Mouse (Mus musculus) stomach, postnatal 0 days (tissue): ENCODE measurements around the gene Myo6. TPM values are rescaled to one million over a fixed set of nuclear protein-coding genes. Genes with fewer than 3 reads are reported as not detected.
A peak's percentile ranks its signal among the peaks of the same experiment; 100 is the strongest.

Experiments
- ATAC-seq: fragments of 200-750 bp; cut with Nextera tagmentation; 2 replicates; pipeline ENCODE4 v1.8.0; 2017; ENCODE audit not compliant: low FRiP score, low TSS enrichment
- DNase-seq: peaks from one replicate; pipeline ENCODE4 v3.0.0-alpha.2; 2016; ENCODE audit warnings: low spot score
- H3K27ac ChIP-seq: fragments of 300-500 bp; sonication (generic); replicated peaks from 2 replicates; pipeline ENCODE4 v1.5.1; 2014; ENCODE audit warnings: mild to moderate bottlenecking, control low read depth
- H3K27me3 ChIP-seq: fragments of 300-500 bp; sonication (generic); 2 replicates; pipeline ENCODE4 v1.6.1; 2014; ENCODE audit warnings: low read length; ENCODE audit not compliant: control insufficient read depth, insufficient read depth
- H3K36me3 ChIP-seq: fragments of 300-500 bp; sonication (generic); 2 replicates; pipeline ENCODE4 v1.6.1; 2014; ENCODE audit warnings: low read length, mixed read lengths; ENCODE audit not compliant: control insufficient read depth, insufficient read depth
- H3K4me1 ChIP-seq: fragments of 300-500 bp; sonication (generic); replicated peaks from 2 replicates; pipeline ENCODE4 v1.6.1; 2014; ENCODE audit warnings: antibody characterized with exemption; ENCODE audit not compliant: control insufficient read depth, insufficient read depth
- H3K4me2 ChIP-seq: fragments of 300-500 bp; sonication (generic); replicated peaks from 2 replicates; pipeline ENCODE4 v1.6.1; 2014; ENCODE audit warnings: low read depth, mild to moderate bottlenecking, control low read depth, moderate library complexity
- H3K4me3 ChIP-seq: fragments of 300-500 bp; sonication (generic); 2 replicates; pipeline ENCODE4 v1.5.1; 2014; ENCODE audit warnings: low read depth, low read length, control low read depth
- H3K9ac ChIP-seq: fragments of 300-500 bp; sonication (generic); 2 replicates; pipeline ENCODE4 v1.6.1; 2014; ENCODE audit warnings: mild to moderate bottlenecking, low read length, control low read depth, mixed read lengths
- H3K9me3 ChIP-seq: fragments of 300-500 bp; sonication (generic); 2 replicates; pipeline ENCODE4 v1.6.1; 2016; ENCODE audit warnings: low read length; ENCODE audit not compliant: control insufficient read depth
- CTCF ChIP-seq: IDR thresholded peaks from 2 replicates; pipeline ENCODE4 v1.5.1; 2016; ENCODE audit warnings: antibody characterized with exemption, low read depth, mild to moderate bottlenecking, moderate library complexity
- EP300 ChIP-seq: optimal IDR thresholded peaks from 2 replicates; pipeline ENCODE3; 2016; ENCODE audit warnings: antibody characterized with exemption
- WGBS: fragments of 180-500 bp; shearing (Covaris S2); extraction: QIAGEN DNeasy Blood & Tissue Kit; methylation state at CpG from one replicate; pipeline ENCODE4 v1.1.7; 2014; 5-methylcytosine and 5-hydroxymethylcytosine counted together
- polyA plus RNA-seq: library from polyadenylated mRNA; unstranded; fragments of >200 nt; fragmentation: Nextera tagmentation; extraction: Ambion mirVana; gene quantifications from 2 replicates; pipeline ENCODE4 v1.2.1, GENCODE M21; 2015

Gene Myo6
- polyA plus RNA-seq, 1 experiment from 2014 or later = 31.8 TPM

DNA sequence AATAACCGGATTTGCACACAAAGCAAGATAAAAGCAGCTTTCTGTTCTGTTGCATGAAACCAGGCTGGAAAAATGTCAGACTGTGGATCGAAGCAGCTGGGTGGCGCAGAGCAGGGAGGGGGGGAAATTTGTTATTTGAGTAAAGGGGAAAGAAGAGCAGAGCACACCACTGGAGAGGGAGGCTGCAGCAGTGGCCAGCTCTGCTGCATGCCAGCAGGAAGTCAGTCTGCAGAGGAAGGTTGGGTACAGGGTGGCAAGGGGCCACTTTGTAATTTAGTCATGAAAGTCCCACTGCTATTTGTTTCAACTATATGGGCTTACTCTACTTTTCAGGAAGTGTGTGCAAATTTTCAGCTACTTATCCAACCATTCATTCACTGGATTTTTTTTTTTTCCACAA is 31.3 kb downstream of the Myo6 start:
- 45% methylated on average over 3 of the region's 3 CpGs for WGBS
- DNase-seq = no peak

DNA sequence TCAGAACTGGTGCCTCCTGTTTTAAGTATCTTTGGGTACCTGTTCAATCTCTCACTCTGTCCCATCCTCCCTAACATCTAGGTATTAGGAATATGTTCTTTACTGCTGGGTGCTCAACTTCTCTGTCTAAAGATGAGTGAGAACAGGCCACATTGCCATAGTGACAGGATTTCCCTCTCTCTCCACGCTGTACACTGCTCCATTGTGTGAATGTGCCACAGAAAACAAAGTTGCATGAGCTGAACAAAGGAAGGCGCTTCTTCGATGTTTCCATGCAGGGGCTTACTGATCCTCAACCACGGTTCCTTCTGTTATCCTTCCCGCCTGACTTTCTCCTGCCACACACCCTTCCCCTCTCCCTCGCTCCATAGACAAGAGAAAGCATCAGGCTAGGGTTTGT is 32.4 kb downstream of the Myo6 start:
- H3K27me3 ChIP-seq = no peaks in the 10 kb centered on the region
- DNase-seq (no peak), ATAC-seq (no peak)
- no peaks in the 10 kb centered on the region for H3K36me3 ChIP-seq
- no peak overlapping the region for H3K27ac ChIP-seq
- H3K9ac ChIP-seq = no peak overlapping the region
- H3K4me2 ChIP-seq = no peak overlapping the region
- 84% methylated on average over 6 of the region's 6 CpGs for WGBS
- TF ChIP-seq EP300 = no peak
- no peak for TF ChIP-seq CTCF
- H3K4me3 ChIP-seq = no peak overlapping the region
- no peaks in the 10 kb centered on the region for H3K9me3 ChIP-seq
- H3K4me1 ChIP-seq = peaks cover 3% of the 10 kb centered on the region

More for the DNA sequence above, 31.3 kb downstream of the Myo6 start:
- TF ChIP-seq CTCF = no peak
- no peak for TF ChIP-seq EP300
- H3K4me3 ChIP-seq = no peak overlapping the region
- H3K9me3 ChIP-seq = no peaks in the 10 kb centered on the region
- H3K27ac ChIP-seq = no peak overlapping the region
- H3K9ac ChIP-seq = no peak overlapping the region
- ATAC-seq = no peak
- H3K4me1 ChIP-seq = peaks cover under 1% of the 10 kb centered on the region
- H3K36me3 ChIP-seq = no peaks in the 10 kb centered on the region
- no peak overlapping the region for H3K4me2 ChIP-seq
- H3K27me3 ChIP-seq = no peaks in the 10 kb centered on the region

DNA sequence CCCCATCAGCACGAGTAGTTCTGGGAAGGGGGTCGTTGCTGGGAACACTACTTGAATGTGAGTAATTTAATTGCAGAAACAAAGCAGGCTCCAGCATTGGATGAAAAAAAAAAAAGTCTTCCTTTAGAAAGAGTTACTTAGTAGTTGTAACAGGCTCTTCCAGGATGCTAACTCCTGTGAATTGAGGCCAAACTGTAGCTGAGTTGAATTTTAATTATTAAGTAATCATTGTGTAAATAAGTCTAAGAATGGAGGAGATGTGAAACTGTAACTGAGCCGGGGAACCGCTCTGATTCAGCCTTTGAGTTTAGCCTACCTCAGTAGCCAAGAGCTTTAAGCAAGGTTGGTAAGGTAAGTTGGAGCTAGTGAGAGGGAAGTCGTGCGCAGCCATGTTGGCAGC is 36.0 kb downstream of the Myo6 start:
- Histone ChIP-seq H3K4me1 (peaks cover 3% of the 10 kb centered on the region), H3K9ac (no peak overlapping the region), H3K27ac (peak overlapping the region; percentile 69), H3K4me2 (peak overlapping the region; percentile 32), H3K9me3 (no peaks in the 10 kb centered on the region), H3K27me3 (no peaks in the 10 kb centered on the region), H3K36me3 (no peaks in the 10 kb centered on the region), H3K4me3 (no peak overlapping the region)
- no peak for TF ChIP-seq CTCF
- no peak for TF ChIP-seq EP300
- DNase-seq = no peak
- WGBS = 41% methylated on average over 6 of the region's 6 CpGs
- ATAC-seq = no peak

DNA sequence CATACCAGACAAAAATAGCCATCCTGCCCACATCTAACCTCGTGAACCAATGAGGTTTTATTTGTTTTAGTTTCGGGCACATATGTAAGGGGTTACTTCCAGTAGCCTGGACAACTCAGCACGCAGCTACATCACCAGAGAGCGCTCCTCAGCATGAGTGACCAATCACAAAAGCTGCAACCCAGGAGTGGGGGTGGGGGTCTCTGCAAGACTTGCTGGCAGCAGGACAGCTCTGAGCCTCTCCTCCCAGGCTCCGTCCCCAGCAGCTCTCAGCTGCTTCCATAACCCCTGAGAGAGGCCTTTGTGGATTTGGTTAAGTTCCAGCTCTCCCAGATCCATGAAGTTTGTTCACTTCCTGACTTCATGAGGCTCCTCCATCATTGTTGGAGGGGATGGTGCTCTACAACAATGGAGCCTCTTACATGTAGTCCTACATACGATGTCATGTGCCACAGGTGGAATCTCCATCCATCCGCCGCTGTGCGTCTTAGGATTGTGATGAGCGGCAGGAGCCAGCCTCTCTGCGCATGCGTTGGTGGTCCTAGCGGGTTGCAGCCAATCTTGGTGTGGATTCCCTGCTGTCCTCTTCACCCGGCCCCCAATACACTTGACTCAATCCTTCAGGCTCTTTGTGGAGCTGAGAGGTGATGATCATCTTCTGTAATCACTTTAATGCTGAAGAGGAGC is 37.7 kb downstream of the Myo6 start:
- Histone ChIP-seq H3K36me3 (no peaks in the 10 kb centered on the region), H3K27ac (no peak overlapping the region), H3K9ac (no peak overlapping the region), H3K9me3 (no peaks in the 10 kb centered on the region), H3K4me3 (no peak overlapping the region), H3K4me1 (peaks cover 3% of the 10 kb centered on the region; the same call in 1 of the 2 replicates), H3K4me2 (no peak overlapping the region), H3K27me3 (no peaks in the 10 kb centered on the region)
- TF ChIP-seq CTCF (no peak), EP300 (no peak)
- WGBS = 80% methylated on average over 14 of the region's 14 CpGs
- no peak for DNase-seq
- ATAC-seq = 0 out of 2 replicates have a peak, but pooled peaks have one; percentile 24

DNA sequence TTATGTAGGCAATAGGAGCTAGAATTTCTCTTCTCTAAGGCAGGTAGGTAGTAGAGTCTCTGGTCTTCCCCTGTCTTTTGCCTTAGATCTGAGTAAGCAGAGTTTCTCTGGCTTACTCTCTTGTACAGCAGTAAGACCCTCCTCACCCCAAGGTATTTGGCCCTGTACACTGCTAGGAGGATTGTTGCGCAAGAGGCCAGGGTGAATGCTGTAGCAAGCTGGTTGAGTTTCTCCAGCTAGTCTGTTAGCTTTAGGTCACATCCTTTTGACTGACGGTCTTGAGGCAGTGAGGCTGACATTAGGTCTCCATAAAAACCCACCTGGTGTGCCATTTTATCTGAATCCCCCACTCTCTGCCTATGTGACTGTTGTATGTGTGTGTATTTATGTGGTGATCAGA is 43.9 kb downstream of the Myo6 start:
- no peak overlapping the region for H3K9ac ChIP-seq
- no peaks in the 10 kb centered on the region for H3K4me1 ChIP-seq
- H3K27me3 ChIP-seq = no peaks in the 10 kb centered on the region
- DNase-seq (no peak), ATAC-seq (no peak)
- H3K36me3 ChIP-seq = no peaks in the 10 kb centered on the region
- H3K9me3 ChIP-seq = no peaks in the 10 kb centered on the region
- no peak overlapping the region for H3K27ac ChIP-seq
- TF ChIP-seq EP300 = no peak
- TF ChIP-seq CTCF = no peak
- H3K4me3 ChIP-seq = no peak overlapping the region
- H3K4me2 ChIP-seq = no peak overlapping the region
- 77% methylated on average over 2 of the region's 2 CpGs for WGBS

DNA sequence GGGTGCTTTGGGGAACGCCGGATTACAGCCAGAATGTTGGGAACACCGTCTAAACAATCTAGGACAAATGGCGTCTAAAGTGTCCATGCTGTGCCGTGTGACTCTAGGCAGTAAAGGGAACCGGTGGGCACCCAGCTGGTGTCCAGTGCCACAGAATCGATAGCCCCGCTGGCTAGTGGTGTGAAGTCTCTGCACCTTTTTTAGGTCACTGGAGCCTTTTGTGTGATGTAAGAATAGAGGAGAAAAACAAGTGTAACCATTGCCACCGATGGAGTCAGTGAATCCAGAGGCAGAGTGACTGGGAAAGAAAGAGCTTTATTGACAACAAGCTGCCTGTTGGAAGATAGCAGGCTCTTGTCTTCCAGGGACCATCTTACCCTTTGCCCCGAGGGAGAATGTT is 44.6 kb downstream of the Myo6 start:
- no peak overlapping the region for H3K4me3 ChIP-seq
- no peak for ATAC-seq
- no peak for DNase-seq
- no peak overlapping the region for H3K27ac ChIP-seq
- no peaks in the 10 kb centered on the region for H3K9me3 ChIP-seq
- no peak overlapping the region for H3K4me2 ChIP-seq
- H3K36me3 ChIP-seq = no peaks in the 10 kb centered on the region
- no peak overlapping the region for H3K9ac ChIP-seq
- no peak for TF ChIP-seq CTCF
- no peak for TF ChIP-seq EP300
- 76% methylated on average over 10 of the region's 10 CpGs for WGBS
- no peaks in the 10 kb centered on the region for H3K27me3 ChIP-seq
- no peaks in the 10 kb centered on the region for H3K4me1 ChIP-seq
